Mouse (Mus musculus): ENCODE data around the gene Itgb6.

Itgb6 gene

GRCm38 (mm10) chr2:60712891-60713290, 9.6 kb downstream of the Itgb6 start:
- DNase-seq (ENCODE audit: extremely low spot score, low read depth, low spot score) = no peak

- no peak for DNase-seq (ENCODE audit: extremely low spot score, low read depth, low spot score)
These were observed 10.0 kb downstream of the Itgb6 start for GRCm38 (mm10) chr2:60712483-60712882.

- DNase-seq (ENCODE audit: extremely low spot score, low read depth, low spot score) = no peak
These were observed 11.2 kb downstream of the Itgb6 start for GRCm38 (mm10) chr2:60711098-60711880.

GRCm38 (mm10) chr2:60710317-60710716, 12.1 kb downstream of the Itgb6 start:
- no peak for DNase-seq (ENCODE audit: extremely low spot score, low read depth, low spot score)

- no peak for DNase-seq (ENCODE audit: extremely low spot score, low read depth, low spot score)
These were observed 13.8 kb downstream of the Itgb6 start for GRCm38 (mm10) chr2:60708671-60709070.

- DNase-seq (ENCODE audit: extremely low spot score, low read depth, low spot score) = no peak
These were observed 15.6 kb downstream of the Itgb6 start for GRCm38 (mm10) chr2:60706866-60707265.

GRCm38 (mm10) chr2:60705426-60705825, 17.0 kb downstream of the Itgb6 start:
- DNase-seq (ENCODE audit: extremely low spot score, low read depth, low spot score) = no peak

- no peak for DNase-seq (ENCODE audit: extremely low spot score, low read depth, low spot score)
These were observed 19.1 kb downstream of the Itgb6 start for GRCm38 (mm10) chr2:60703315-60703714.

GRCm38 (mm10) chr2:60700956-60701355, 21.5 kb downstream of the Itgb6 start:
- no peak for DNase-seq (ENCODE audit: extremely low spot score, low read depth, low spot score)

- DNase-seq (ENCODE audit: extremely low spot score, low read depth, low spot score) = no peak
These were observed 22.4 kb downstream of the Itgb6 start for GRCm38 (mm10) chr2:60700013-60700412.

- no peak for DNase-seq (ENCODE audit: extremely low spot score, low read depth, low spot score)
These were observed 22.9 kb downstream of the Itgb6 start for GRCm38 (mm10) chr2:60699591-60699990.

- no peak for DNase-seq (ENCODE audit: extremely low spot score, low read depth, low spot score)
These were observed 24.3 kb downstream of the Itgb6 start for GRCm38 (mm10) chr2:60698155-60698554.

- DNase-seq (ENCODE audit: extremely low spot score, low read depth, low spot score) = no peak
These were observed 24.9 kb downstream of the Itgb6 start for GRCm38 (mm10) chr2:60697530-60697929.

- no peak for DNase-seq (ENCODE audit: extremely low spot score, low read depth, low spot score)
These were observed 25.9 kb downstream of the Itgb6 start for GRCm38 (mm10) chr2:60696559-60696958.

- no peak for DNase-seq (ENCODE audit: extremely low spot score, low read depth, low spot score)
These were observed 26.7 kb downstream of the Itgb6 start for GRCm38 (mm10) chr2:60695706-60696105.

- DNase-seq (ENCODE audit: extremely low spot score, low read depth, low spot score) = no peak
These were observed 27.9 kb downstream of the Itgb6 start for GRCm38 (mm10) chr2:60694563-60694962.

- DNase-seq (ENCODE audit: extremely low spot score, low read depth, low spot score) = no peak
These were observed 30.2 kb downstream of the Itgb6 start for GRCm38 (mm10) chr2:60692239-60692638.

- DNase-seq (ENCODE audit: extremely low spot score, low read depth, low spot score) = no peak
These were observed 32.2 kb downstream of the Itgb6 start for GRCm38 (mm10) chr2:60690212-60690611.

GRCm38 (mm10) chr2:60688944-60689615, 33.4 kb downstream of the Itgb6 start:
- DNase-seq (ENCODE audit: extremely low spot score, low read depth, low spot score) = no peak

- no peak for DNase-seq (ENCODE audit: extremely low spot score, low read depth, low spot score)
These were observed 34.3 kb downstream of the Itgb6 start for GRCm38 (mm10) chr2:60688150-60688549.

- no peak for DNase-seq (ENCODE audit: extremely low spot score, low read depth, low spot score)
These were observed 36.5 kb downstream of the Itgb6 start for GRCm38 (mm10) chr2:60685973-60686372.

GRCm38 (mm10) chr2:60684168-60684567, 38.3 kb downstream of the Itgb6 start:
- DNase-seq (ENCODE audit: extremely low spot score, low read depth, low spot score) = no peak
